Mouse (Mus musculus) liver, postnatal 0 days (tissue): Measurements from ENCODE around the gene Pakap. TPM values are rescaled to one million over a fixed set of nuclear protein-coding genes. Genes with fewer than 3 reads are reported as not detected.
A peak's percentile ranks its signal among the peaks of the same experiment; 100 is the strongest.

Source experiments
- ATAC-seq: fragments of 200-750 bp; cut with Nextera tagmentation; 2 replicates; pipeline ENCODE4 v1.8.0; 2017; ENCODE audit warnings: mild to moderate bottlenecking, moderate library complexity
- DNase-seq: peaks from one replicate; pipeline ENCODE4 v3.0.0-alpha.2; 2016
- H3K27ac ChIP-seq: fragments of 300-500 bp; sonication (generic); 2 replicates; pipeline ENCODE4 v1.5.1; 2014; ENCODE audit warnings: antibody characterized with exemption, moderate library complexity, mild to moderate bottlenecking, low read depth
- H3K27me3 ChIP-seq: fragments of 300-500 bp; sonication (generic); 2 replicates; pipeline ENCODE4 v1.6.1; 2014; ENCODE audit warnings: low read length, control low read depth, mixed read lengths; ENCODE audit not compliant: insufficient read depth
- H3K36me3 ChIP-seq: fragments of 300-500 bp; sonication (generic); replicated peaks from 2 replicates; pipeline ENCODE4 v1.6.1; 2014; ENCODE audit warnings: mild to moderate bottlenecking, control low read depth, low read length, moderate library complexity, mixed read lengths; ENCODE audit not compliant: insufficient read depth
- H3K4me1 ChIP-seq: fragments of 300-500 bp; sonication (generic); 2 replicates; pipeline ENCODE4 v1.6.1; 2014; ENCODE audit warnings: antibody characterized with exemption, mild to moderate bottlenecking, control low read depth; ENCODE audit not compliant: insufficient read depth
- H3K4me2 ChIP-seq: fragments of 300-500 bp; sonication (generic); 2 replicates; pipeline ENCODE4 v1.6.1; 2014; ENCODE audit warnings: low read depth, mild to moderate bottlenecking, low read length, moderate library complexity, mixed read lengths
- H3K4me3 ChIP-seq: fragments of 300-500 bp; sonication (generic); 2 replicates; pipeline ENCODE4 v1.5.1; 2014; ENCODE audit warnings: low read depth, low read length
- H3K9ac ChIP-seq: fragments of 300-500 bp; sonication (generic); replicated peaks from 2 replicates; pipeline ENCODE4 v1.6.1; 2014; ENCODE audit warnings: mild to moderate bottlenecking, moderate library complexity
- H3K9me3 ChIP-seq: fragments of 300-500 bp; sonication (generic); 2 replicates; pipeline ENCODE4 v1.6.1; 2016; ENCODE audit warnings: mild to moderate bottlenecking, control low read depth, low read length, mixed read lengths
- CTCF ChIP-seq: sonication (generic); IDR thresholded peaks from 2 replicates; pipeline ENCODE4 v1.5.1; 2016; ENCODE audit warnings: antibody characterized with exemption, low read depth
- EP300 ChIP-seq: IDR thresholded peaks from 2 replicates; pipeline ENCODE4 v1.6.1; 2016; ENCODE audit warnings: antibody characterized with exemption, low read depth, mild to moderate bottlenecking
- WGBS: fragments of 180-500 bp; shearing (Covaris S2); extraction: QIAGEN DNeasy Blood & Tissue Kit; methylation state at CpG from one replicate; pipeline ENCODE4 v1.1.7; 2014; ENCODE audit not compliant: insufficient replicate concordance; 5-methylcytosine and 5-hydroxymethylcytosine counted together
- polyA plus RNA-seq: library from polyadenylated mRNA; unstranded; fragments of >200 nt; fragmentation: Nextera tagmentation; extraction: Ambion mirVana; gene quantifications from 2 replicates; pipeline ENCODE4 v1.2.1, GENCODE M21; 2015

Pakap gene
- polyA plus RNA-seq, 1 experiment from 2014 or later: 0.79 TPM

- Histone ChIP-seq H3K9me3 (no peaks in the 10 kb centered on the region), H3K4me1 (peaks cover 14% of the 10 kb centered on the region), H3K4me2 (no peak overlapping the region), H3K9ac (no peak overlapping the region), H3K27ac (no peak overlapping the region), H3K4me3 (no peak overlapping the region), H3K27me3 (no peaks in the 10 kb centered on the region; the same call in 1 of the 2 replicates), H3K36me3 (no peaks in the 10 kb centered on the region)
- WGBS: 69% methylated on average over 12 of the region's 12 CpGs
- ATAC-seq (no peak), DNase-seq (no peak)
- TF ChIP-seq CTCF (no peak), EP300 (no peak)
Observed at GRCm38 (mm10) chr4:57677916-57678315, 109.9 kb downstream of the Pakap start.

DNA sequence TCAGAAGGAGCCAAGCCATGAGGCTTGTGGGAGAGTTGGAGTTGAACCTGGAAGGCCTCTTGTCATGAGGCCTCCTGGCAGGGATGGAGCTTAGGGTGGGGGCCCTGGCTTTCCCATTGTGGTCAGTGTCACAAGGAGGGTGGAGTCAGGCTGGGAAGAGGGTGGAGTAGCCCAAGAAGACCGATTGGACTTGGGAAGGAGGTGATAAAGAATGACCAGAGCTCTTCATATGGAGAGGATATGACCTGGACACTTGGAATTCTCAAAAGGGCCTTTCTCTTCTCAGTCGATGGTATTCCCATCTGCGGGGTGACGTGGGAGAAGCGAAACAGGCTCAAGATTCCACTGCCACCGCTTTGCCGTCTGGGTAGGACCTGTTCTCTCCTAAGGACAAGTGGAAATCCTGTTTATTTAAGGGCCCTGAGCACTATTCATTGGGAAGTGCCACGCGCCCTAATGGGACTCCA, 111.0 kb downstream of the Pakap start:
- no peak for TF ChIP-seq EP300
- no peak for TF ChIP-seq CTCF
- H3K9me3 ChIP-seq: no peaks in the 10 kb centered on the region
- DNase-seq: no peak
- H3K4me3 ChIP-seq: no peak overlapping the region
- WGBS: 79% methylated on average over 9 of the region's 9 CpGs
- no peak overlapping the region for H3K4me2 ChIP-seq
- no peaks in the 10 kb centered on the region for H3K27me3 ChIP-seq
- H3K9ac ChIP-seq: no peak overlapping the region
- no peak overlapping the region for H3K27ac ChIP-seq
- H3K4me1 ChIP-seq: peaks cover 9% of the 10 kb centered on the region
- H3K36me3 ChIP-seq: no peaks in the 10 kb centered on the region
- no peak for ATAC-seq

GRCm38 (mm10) chr4:57680186-57680585, 112.2 kb downstream of the Pakap start:
- 81% methylated on average over 12 of the region's 12 CpGs for WGBS
- no peak overlapping the region for H3K4me3 ChIP-seq

GRCm38 (mm10) chr4:57681511-57681910, 113.5 kb downstream of the Pakap start:
- H3K9ac ChIP-seq: no peak overlapping the region
- DNase-seq (peak; percentile 58), ATAC-seq (peak; percentile 63)
- TF ChIP-seq EP300: 0 out of 2 replicates have a peak, but pooled peaks have one; percentile 28
- no peak for TF ChIP-seq CTCF
- no peaks in the 10 kb centered on the region for H3K36me3 ChIP-seq
- no peaks in the 10 kb centered on the region for H3K27me3 ChIP-seq
- no peaks in the 10 kb centered on the region for H3K9me3 ChIP-seq
- H3K4me1 ChIP-seq: no peaks in the 10 kb centered on the region
- 45% methylated on average over 12 of the region's 12 CpGs for WGBS
- no peak overlapping the region for H3K4me3 ChIP-seq
- no peak overlapping the region for H3K4me2 ChIP-seq
- H3K27ac ChIP-seq: peak overlapping the region; percentile 35; the same call in 1 of the 2 replicates

More at GRCm38 (mm10) chr4:57680186-57680585, 112.2 kb downstream of the Pakap start:
- ATAC-seq (no peak), DNase-seq (no peak)
- Histone ChIP-seq H3K9me3 (no peaks in the 10 kb centered on the region), H3K27ac (no peak overlapping the region), H3K9ac (no peak overlapping the region), H3K4me2 (no peak overlapping the region), H3K27me3 (no peaks in the 10 kb centered on the region), H3K4me1 (peaks cover 6% of the 10 kb centered on the region), H3K36me3 (no peaks in the 10 kb centered on the region)
- no peak for TF ChIP-seq EP300
- TF ChIP-seq CTCF: no peak

GRCm38 (mm10) chr4:57682341-57682740, 114.4 kb downstream of the Pakap start:
- no peak overlapping the region for H3K9ac ChIP-seq
- no peaks in the 10 kb centered on the region for H3K9me3 ChIP-seq
- 83% methylated on average over 2 of the region's 2 CpGs for WGBS
- no peak overlapping the region for H3K4me2 ChIP-seq
- H3K4me1 ChIP-seq: no peaks in the 10 kb centered on the region
- H3K27me3 ChIP-seq: no peaks in the 10 kb centered on the region
- no peaks in the 10 kb centered on the region for H3K36me3 ChIP-seq
- ATAC-seq: no peak
- DNase-seq: no peak
- TF ChIP-seq CTCF (no peak), EP300 (no peak)
- H3K4me3 ChIP-seq: no peak overlapping the region
- H3K27ac ChIP-seq: no peak overlapping the region

DNA sequence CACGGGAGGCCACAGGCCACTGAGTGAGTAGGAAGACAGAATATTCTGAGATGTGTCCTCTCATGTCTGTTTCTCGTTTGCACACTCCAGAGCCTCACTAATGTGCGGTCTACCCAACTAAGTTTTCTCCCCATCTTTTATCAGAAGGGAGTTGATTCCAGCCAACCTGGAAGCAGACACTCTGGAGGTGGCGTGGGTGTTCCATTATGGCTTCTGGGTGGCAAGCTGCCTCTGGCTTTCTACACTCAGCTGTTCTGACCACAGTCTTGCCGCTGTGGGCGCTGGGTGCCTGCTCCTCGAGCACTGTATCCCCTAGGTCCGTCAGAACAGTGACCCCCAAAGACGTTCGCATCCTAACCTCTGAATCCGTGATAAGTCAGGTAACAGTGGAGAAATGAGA, 115.0 kb downstream of the Pakap start:
- TF ChIP-seq EP300: no peak
- TF ChIP-seq CTCF: no peak
- no peak overlapping the region for H3K27ac ChIP-seq
- H3K4me1 ChIP-seq: no peaks in the 10 kb centered on the region
- no peak overlapping the region for H3K4me2 ChIP-seq
- ATAC-seq (no peak), DNase-seq (no peak)
- H3K36me3 ChIP-seq: no peaks in the 10 kb centered on the region
- H3K9ac ChIP-seq: no peak overlapping the region
- H3K27me3 ChIP-seq: no peaks in the 10 kb centered on the region
- H3K4me3 ChIP-seq: no peak overlapping the region
- H3K9me3 ChIP-seq: no peaks in the 10 kb centered on the region
- 75% methylated on average over 11 of the region's 11 CpGs for WGBS

DNA sequence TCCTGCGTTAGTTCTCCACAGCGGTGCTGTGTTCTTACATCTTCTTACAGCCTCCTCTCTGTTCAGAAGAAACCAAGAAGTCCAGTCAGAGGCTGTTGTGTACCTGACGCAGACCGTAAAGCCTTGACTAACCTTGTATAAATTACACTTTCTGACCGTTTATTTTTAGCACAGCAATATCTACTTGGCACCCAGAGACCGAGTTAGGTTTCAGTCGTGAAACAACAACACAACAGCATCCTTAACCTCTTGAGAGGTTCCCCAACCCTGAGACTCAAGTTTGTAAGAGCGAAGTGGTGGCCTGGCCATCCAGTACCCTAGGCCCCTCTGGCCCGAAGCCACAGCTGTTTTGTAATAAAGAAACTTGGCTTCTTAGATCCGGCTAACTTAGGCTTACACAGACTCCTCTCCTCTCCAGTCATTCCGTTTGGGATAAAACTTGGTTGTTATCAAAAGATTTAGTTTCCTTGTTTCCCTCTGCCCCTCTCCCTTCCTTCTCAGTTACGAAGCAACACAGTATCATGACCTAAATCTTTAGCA, 116.8 kb downstream of the Pakap start:
- TF ChIP-seq EP300 (no peak), CTCF (no peak)
- Histone ChIP-seq H3K27ac (no peak overlapping the region), H3K9ac (no peak overlapping the region), H3K4me3 (no peak overlapping the region), H3K27me3 (no peaks in the 10 kb centered on the region), H3K4me2 (no peak overlapping the region), H3K4me1 (no peaks in the 10 kb centered on the region), H3K9me3 (no peaks in the 10 kb centered on the region), H3K36me3 (no peaks in the 10 kb centered on the region)
- DNase-seq (no peak), ATAC-seq (no peak)
- 70% methylated on average over 12 of the region's 12 CpGs for WGBS
